Mouse (Mus musculus): ENCODE results near the gene Hoxd1. TPM values are rescaled to one million over a fixed set of nuclear protein-coding genes. Genes with fewer than 3 reads are reported as not detected.

Hoxd1 gene
- total RNA-seq, 2 experiments from 2014 or later: not detected

DNA sequence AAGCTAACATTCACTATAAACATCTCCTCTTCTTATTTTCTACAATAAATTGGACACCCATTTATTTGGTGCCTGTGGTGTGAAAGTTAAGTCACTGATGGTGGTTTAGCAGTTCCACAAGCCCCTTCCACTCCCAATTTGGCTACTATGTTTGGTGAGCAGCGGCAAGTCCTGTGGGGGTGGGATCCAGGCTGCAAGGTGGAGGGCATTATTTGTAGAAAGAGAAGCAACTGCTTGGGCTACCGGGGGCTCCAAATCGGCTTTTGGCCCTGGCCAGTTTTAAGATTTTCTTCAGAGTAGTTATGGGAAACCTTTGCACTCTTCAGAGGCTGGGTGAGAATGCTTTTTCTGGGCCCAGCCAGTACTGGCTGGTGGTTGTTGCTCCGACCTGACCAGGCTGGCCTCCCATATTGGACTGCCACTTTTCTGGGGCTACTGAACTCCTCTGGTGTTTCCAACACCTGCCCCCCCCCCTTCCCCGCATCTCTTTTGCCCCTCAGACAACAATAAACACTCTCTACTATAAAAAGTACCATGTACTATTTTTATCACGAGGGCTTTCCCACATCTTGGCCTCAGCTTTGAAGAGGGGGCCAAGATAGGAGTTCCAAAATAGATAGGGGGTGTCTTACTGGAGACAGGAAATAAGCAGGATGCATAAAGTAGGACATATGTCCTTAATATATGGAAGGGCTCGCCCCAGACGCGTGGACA, 30.8 kb upstream of the Hoxd1 start:
- DNase-seq: no peak
- intact Hi-C loops (cut with DNase I; ENCODE audit: low total_unique reads): no loop called here

DNA sequence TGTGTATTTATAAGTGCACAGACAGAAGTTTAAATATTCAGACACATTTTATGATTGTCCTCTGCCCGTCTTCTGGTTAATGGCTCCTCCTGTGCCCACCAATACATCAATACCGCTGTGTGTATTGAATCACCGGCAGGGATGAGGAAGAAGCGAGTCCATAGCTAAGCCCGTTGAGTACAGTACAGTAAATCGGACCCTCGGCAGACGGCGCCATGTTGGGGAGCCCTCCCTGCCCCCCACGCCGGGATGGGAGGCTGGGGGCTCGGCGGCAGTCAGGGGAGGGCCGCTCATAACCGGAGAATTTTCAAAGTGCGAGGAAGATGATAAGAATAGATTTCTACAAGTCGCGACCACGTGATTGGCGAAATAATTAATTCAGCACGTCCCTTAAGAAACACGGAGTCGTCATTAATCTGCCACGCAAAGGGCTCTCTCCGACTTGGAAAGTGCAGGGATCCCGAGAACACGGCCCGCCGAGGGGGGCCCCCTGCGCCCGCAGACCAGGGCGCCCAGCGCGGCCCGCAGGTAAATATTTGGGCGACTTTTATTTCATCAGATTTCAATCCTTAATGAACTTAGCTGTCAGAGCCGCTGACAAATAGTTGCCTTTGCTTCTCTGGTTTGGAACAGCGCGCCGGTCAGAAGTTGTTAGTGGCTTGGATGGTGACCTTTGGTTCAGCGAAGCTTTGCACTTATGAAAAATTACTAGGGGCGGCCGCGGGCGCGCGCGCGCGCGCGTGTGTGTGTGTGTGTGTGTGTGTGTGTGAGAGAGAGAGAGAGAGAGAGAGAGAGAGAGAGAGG, 30.1 kb upstream of the Hoxd1 start:
- intact Hi-C loops (cut with DNase I; ENCODE audit: low total_unique reads): no loop called here
- DNase-seq: no peak

DNA sequence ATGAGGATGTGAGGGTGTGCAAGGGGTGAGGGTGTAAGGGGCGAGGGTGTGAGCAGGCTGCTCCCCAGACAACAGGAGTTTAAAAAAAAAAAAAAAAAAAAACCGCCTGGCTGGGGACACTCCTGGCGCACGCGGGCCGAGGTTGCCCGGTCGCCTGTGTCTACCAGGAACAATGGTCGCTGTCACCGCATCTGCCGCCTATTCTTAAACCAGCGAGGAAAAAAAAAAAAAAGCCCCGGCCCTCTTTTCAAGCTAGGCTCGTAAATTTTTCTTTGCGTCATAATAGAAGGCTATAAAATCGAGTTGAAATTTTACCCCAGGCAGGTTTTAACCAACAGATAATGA, 29.5 kb upstream of the Hoxd1 start:
- intact Hi-C loops (cut with DNase I; ENCODE audit: low total_unique reads): no loop called here
- DNase-seq: no peak

DNA sequence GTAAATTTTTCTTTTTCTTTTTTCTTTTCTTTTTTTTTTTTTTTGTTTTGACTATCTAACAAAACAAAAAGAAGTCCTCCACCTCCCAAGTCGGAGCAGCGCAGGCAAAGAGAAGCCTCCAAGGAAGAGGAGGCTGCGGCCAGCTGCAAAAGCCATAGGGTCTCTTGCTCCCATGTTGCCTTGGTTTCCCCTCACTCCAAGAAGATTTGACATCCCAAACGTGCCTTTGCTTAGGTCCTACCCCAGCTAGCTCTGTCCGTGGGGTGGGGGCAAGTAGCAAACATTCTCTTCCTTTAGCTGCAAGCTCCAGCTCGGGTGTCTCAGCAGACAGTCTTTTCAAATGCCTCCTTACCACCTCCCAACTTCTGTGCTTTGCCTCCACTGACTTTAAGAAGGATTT, 29.0 kb upstream of the Hoxd1 start:
- no peak for DNase-seq
- intact Hi-C loops (cut with DNase I; ENCODE audit: low total_unique reads): no loop called here

DNA sequence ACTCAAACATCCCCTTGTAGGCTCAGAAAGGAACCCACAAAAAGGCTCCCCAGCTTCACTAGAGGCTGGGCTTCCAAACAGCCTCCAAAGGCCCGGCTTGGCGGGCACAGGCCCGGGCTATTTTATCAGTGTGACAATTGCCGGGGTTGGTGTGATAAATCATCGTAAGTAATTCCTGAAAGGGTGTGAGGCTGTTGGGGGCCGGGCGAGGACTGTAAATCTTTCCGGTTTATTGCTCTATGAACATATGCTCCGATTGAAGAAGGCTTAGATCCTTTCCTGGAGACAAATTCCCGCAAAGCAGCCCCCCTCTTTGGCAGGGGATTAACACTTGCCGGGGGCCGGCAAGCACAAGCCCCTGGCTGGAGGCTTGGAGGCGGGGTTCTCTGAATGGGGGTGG, 28.3 kb upstream of the Hoxd1 start:
- DNase-seq: no peak

DNA sequence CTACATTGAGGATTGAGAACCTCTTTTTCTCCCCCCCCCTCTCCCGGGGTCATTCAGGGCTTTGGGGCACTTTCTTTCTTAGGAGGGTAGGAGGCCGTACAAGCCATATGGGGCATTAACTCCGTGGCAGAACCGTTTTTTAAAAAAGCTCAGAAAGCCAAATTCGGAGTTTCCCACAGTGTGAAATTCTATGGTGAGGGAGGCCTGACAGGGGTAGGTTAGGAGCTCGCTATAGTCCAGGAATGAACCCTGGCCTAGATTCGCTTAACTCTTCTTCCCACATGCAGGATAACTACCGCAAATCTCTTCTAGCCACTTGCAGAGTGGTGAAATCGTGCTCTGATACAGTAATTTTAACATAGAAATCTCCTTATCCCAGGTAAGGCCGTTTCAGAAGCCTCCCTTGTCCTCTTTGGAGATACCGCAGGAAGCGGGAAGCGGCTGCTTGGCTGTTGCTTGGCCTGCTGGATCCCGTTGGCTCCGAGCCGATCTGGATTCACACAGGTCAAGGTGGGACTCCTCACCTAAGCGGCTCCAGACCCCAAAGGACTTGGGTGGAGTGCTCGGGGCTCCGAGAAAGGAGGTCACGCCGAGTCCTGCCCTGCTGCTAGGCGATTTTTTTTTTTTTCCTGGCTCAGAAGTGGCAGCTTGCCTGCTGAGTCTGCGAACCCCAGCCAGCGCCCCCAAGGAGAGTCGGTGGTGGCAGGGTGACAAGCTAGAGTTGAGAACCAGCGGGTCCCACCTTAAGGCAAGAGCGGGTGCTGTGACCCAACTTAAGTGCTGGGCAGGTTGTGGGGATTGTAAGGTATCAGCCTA, 27.6 kb upstream of the Hoxd1 start:
- DNase-seq: no peak
- intact Hi-C loops (cut with DNase I; ENCODE audit: low total_unique reads): no loop called here

More for the DNA sequence above, 28.3 kb upstream of the Hoxd1 start:
- intact Hi-C loops (cut with DNase I; ENCODE audit: low total_unique reads): no loop called here

DNA sequence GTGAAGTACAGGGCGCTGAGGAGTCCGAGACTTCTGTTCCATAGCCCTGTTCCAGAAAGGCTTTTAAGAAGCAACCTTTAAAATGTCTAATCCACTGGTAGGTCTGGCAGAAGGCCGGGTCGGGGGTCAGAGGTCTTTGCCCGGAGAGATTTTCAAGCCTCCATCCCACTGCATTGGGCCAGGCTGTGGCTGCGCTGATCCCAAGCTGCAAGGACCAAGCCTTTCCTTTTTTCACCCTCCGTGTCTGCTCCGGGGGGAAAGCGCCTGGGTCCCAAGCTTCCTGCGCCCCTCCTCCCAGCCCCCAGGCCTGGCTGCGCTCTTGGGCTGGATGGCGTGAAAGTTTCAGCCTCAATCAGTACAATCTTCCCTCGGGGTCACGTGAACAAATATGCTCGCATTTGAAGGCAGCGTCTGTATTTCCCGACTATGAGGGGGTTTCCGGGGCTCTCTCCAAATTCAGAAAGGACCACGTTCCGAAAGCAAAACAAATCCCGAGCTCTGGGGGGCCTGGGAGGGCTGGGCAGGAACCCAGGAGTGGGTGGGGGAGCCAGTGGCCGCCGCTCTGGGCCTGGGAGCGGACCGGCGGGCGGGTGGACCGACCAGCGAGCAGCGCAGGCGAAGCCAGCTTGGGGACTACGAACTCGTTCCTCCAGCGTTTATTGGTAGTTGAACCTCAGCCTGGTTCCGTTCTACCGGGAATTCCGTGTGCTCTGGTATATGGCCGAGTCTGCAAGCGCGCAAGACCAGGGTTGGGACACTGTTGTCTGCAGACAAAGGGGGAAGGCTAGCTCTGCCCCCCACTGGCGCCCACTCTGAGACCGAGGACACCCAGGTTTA, 26.7 kb upstream of the Hoxd1 start:
- no peak for DNase-seq
- intact Hi-C loops (cut with DNase I; ENCODE audit: low total_unique reads): no loop called here

DNA sequence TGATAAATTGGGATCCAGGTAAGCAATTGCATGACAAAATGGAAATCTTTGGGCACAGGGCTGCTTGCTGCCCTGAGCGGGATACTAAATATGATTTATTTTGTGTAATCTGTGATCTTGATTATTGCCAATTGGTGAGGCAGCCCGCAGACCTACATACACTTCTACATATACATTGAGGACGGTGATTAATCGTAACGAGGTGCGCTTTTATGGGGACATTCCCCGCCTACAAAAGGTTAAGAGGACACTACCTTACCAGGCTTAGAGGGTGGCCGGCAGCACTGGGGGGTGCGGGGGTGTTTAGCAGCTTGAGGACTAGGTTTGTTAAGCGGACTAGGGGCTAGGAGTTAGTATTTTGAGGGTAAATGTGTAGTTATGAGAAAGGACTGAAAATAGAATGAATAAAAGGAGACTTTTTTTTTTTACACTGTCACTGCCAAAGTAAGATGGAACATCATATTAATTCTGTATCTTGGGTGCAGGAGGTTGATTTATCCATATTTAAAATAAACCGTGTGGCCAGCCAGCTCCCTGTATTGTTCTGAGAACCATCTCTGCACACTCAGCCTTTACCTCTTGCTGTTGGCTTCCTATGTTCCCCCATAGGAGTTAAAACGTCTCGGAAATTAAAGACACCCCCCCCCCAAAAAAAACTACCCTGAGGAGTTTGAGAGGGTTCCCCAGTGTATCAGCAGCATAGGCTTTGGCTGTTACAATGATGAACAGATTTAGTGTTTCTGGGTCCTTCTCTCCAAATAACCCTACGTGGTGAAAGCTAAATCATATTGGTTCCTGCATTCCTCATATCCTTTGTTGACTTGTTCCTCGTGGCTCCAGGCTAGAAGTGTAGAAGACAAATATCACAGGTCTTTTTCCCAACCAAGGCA, 25.8 kb upstream of the Hoxd1 start:
- DNase-seq: no peak
- intact Hi-C loops (cut with DNase I; ENCODE audit: low total_unique reads): no loop called here

DNA sequence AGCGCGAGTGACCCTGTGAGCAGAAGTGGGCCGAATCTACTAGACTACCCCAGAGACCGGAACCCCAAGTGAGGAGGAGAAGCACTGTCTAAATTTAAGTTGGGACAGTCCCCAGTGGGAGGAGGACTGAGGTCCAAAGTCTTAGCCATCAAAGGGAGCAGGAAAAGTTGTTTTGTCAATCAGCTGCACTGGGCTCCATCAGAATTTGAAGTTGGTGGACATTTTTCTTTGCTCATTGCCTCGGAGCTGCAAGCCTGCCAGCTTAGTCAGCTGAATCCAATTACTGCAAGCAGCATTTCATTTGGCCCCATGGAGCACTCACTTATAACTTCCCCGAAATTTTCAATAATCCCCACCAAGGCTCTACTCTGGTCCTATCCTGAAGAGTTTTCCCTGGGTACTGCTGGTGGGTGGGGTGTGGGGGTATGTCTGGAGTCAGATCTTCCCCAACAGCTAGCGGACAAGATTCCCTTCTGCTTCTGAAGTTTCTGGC, 25.2 kb upstream of the Hoxd1 start:
- intact Hi-C loops (cut with DNase I; ENCODE audit: low total_unique reads): no loop called here
- no peak for DNase-seq

DNA sequence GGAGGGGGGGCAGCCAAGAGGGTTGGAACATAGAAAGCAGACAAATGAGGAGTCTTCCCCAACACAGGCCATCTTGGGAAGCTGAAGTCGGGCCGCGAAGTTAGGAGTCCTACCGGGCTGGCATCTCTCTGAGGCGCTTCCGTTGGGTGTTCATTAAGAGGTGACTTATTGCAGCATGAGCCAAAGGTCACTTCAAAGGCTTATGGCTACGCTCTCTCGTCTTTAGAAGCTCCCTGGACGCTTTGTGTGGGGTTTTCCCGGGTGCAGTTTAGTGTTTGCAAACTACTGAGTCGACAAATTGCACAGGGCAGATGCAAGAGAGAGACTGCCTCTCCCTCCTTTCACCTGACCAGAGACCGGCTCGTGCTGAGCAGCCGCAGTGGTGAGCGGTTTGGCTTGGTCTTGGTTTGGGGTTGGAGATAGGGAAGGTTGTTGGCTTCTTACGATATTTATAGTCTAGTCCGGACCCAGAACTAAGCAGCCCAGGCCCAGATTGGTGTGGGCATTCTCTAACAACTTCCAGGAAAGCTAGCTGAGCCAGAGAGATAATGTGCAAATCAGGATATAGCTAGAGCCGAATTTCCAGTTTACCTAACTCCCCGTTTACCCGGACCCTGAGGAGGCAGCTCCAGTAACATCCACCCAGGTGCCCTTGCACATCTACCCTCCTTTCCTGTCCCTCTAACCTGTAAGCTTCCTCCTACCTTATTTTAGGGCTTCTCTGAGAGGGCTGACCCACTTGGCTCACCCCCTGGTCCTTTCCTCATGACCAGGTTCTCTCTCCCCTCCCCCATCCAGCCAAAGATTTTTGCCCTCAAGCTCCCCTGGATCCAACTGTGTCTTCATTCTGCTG, 23.9 kb upstream of the Hoxd1 start:
- DNase-seq: no peak
- intact Hi-C loops (cut with DNase I; ENCODE audit: low total_unique reads): no loop called here

DNA sequence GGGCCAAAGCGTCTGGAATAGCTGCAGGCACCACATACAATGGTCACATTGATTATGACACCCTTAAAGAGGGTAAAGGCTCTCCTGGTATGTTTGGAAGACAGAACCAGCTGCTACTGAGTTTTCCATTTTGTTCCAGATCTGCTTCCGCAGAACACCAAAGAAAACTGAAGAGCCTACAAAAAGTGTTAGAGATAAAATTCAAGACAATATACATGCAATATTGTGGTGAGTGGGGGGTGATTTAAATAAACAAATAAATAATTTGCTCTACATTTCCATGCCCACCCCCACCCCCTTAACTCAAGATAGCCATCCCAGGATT, 23.3 kb upstream of the Hoxd1 start:
- no peak for DNase-seq
- intact Hi-C loops (cut with DNase I; ENCODE audit: low total_unique reads): no loop called here

DNA sequence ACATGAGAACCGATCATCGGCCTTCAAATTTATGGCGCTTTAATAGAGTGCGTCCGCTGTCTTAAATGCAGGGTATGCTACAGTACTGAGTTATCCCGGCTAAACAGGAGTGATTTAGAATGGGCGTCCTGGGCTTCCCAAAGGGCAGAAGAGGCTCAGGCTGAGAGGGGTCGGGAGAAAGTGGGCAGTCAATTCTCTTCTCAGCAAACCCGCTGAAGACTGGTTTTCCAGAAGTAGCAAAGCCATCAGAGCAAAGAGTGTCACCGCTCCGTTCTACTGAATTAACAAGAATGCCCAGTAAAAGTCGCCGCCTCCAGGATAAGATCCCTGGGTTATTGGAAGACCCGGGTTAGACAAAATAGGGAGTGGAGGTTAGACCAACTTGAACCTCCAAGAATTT, 22.9 kb upstream of the Hoxd1 start:
- no peak for DNase-seq
- intact Hi-C loops (cut with DNase I; ENCODE audit: low total_unique reads): no loop called here

DNA sequence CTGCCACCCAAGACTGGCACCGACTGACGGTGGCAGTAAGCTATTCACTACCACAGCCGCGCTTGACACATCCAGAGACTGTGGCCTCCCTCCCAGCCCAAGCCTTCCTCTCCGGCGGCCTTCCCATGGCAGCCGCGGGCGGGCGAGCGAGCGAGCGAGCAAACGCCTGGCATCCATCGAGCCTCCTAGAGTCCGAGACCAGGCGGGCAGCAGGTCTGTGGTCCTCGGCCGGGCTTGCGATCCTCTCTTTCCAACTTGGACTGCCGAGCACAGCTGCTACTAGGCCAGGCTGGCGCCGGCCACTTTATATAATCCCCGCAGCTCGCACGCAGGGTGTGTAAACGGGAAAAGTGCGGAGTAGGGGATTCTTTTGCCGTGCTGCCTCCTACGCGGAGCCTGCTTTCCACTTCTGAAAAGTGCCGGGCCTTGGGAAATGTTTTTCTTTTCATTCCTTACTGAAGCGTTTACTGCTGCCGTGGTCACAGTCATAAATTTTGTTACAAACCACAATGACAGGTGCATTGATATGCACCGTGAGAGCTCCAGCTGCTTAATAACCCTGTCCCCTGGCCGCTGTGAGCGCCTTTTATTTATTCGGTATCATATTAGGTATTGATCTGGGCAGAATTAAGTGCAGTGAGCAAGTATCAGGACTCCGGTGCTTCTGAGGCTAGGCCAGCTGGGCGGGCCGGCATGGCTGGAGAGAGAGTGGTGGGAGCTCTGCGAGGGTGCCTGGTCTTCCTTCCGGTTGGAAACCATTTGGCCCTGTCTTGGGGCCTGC, 22.3 kb upstream of the Hoxd1 start:
- no peak for DNase-seq
- intact Hi-C loops (cut with DNase I; ENCODE audit: low total_unique reads): no loop called here

DNA sequence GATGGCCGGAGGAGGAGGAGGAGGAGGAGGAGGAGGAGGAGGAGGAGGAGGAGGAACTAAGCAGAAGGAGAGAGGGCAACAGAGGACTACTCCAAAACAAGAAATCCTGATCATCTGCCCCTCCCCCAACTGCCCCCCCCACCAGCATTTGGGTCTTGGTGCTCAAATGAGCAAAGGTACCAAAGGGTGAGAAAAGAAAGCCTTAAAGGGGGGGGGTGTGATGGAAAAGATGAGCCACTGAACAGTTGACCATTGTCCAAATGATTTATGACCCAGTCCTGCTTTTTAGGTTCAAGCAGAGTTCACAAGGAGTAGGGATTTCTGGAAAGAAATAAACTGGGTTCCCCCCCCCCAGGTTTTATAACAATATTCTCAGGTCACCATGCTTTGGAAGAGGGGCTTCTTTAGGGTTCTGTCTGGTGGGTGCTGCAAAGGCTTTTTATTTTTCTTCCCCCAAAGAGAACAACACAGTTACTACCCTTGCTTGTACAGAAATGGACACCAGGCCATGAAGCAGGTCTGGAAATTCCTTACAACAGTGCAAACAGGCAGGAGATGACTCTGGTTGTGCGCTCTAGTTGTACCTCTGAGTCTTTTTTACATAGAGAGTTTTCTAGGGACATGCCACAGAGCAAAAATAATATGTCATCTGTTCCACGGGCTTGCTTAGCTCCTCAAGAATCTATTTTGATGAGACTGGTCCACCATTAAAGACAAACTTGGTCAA, 21.4 kb upstream of the Hoxd1 start:
- intact Hi-C loops (cut with DNase I; ENCODE audit: low total_unique reads): no loop called here
- DNase-seq: no peak

DNA sequence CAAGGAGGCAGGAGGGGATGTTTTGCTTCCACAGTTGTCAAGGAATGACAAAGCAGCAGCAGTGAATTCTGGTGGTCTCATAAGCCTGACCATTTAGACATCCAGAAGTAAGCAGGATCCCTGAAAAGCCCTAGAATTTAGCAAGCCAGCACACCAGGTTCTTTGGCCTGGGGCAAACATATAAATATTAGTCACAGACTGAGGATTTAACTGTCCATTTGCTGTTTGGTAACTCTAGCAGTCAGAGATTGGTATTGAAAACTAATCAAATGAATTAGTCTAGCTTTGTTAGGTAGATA, 20.9 kb upstream of the Hoxd1 start:
- DNase-seq: no peak
- intact Hi-C loops (cut with DNase I; ENCODE audit: low total_unique reads): no loop called here

DNA sequence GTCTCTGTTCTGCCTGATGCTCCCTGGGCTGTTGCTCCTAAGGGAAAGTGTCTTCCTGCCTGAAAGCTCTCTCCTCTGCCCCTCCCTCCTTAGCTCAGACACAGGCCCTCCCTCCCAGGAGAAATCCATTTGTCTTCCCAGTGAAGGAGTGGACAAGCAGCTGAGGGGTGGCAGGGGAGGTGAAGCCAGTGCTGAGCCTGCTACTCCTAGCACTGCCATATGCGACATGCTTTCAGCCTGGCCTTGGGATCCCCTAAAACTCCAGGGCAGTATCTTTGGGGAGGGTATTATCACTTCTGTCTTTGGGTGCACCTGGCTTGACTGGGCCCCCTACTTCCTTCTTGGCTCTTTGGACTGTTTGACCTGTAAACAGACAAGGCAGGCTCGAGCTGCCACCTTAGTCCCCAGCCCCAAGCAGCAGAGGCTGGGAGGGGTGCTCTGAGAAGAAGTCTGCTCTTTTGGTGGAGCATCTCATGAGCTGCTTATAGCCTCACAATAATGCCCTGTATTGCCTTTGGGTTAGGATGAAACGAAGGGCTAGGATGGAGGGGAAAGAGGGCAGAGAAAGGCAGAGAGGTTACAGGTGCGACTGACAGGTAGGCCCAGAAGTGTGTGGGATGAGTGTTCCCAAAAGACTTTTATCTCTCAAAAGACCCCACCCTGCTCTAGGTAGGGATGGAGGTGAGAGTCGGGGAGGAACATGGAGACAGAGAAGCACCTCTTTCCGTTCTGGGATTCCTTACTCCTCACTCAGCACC, 17.1 kb upstream of the Hoxd1 start:
- intact Hi-C loops (cut with DNase I; ENCODE audit: low total_unique reads): no loop called here
- DNase-seq: no peak
